Mouse (Mus musculus) liver (tissue): ENCODE measurements around the gene Cd209a.
"Not testable (repeated sequence)": the region's sequence is repeated elsewhere in the genome, so short reads cannot be mapped to it uniquely, and the experiment has no call there.

ENCODE experiments used
- DNase-seq: peaks from one replicate; pipeline ENCODE4 v3.0.0-alpha.2; 2020; ENCODE audit warnings: mixed read lengths

Cd209a gene

DNA sequence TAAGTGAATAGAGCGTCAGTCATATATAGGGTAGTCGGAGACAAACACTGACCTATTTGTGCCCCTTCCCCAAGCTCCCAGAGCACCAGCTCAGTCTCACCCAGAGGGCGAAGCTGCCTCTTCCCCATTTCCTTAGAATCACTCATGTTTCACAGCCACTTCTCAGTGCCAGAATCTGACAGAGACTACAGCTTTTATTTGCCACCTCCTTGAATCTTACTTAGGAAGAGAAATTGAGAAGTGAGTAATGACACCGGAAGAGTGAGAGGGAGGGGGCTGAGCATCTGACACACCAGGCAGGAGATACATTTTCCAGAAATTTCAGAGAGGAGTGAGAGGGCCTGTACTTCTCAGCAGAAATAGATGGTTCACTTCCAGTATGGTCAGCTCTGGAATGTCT lies at the start of gene Cd209a:
Gene Cd209a, minus strand, starts transcription at position 224 of the 400 bp plus-strand sequence.
- DNase-seq: no peak

DNA sequence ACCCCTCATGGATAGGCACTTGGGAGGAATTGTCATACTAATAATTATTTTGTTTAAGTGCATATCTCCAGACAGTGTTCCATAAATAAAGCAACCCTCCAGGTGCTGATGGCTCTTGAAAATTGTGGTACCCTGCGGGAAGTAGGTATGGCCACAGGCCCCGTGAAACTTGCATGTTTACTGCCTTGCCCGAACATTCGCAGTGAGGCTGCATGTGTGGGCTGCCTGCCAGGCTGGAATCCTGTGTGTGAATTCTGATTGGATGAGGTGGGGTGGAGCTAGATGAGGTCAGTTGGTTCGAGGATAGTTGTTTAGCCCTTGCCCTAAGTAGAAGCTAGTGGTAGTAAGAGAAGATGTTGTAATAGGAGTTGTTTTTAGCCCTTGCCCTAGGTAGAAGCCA lies 19.9 kb upstream of the Cd209a start:
- DNase-seq: not testable (repeated sequence)

DNA sequence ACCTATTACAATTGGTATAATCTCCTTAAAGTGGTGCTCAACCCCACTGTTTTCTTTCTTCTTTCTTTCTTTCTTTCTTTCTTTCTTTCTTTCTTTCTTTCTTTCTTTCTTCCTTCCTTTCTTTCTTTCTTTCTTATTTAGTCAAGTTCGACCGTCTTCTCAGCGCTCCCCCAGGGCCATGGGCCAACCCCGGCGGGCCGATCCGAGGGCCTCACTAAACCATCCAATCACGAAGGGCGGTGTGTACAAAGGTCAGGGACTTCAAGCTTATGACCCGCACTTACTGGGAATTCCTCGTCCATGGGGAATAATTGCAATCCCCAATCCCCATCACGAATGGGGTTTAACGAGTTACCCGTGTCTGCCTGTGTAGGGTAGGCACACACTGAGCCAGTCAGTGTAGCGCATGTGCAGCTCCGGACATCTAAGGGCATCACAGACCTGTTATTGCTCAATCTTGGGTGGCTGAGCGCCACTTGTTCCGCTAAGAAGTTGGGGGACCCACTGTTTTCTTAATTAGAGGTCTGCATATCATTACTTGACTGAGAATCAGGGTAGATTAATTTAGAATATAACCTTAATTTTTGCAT lies 5.6 kb upstream of the Cd209a start:
- DNase-seq: peak; percentile 98

DNA sequence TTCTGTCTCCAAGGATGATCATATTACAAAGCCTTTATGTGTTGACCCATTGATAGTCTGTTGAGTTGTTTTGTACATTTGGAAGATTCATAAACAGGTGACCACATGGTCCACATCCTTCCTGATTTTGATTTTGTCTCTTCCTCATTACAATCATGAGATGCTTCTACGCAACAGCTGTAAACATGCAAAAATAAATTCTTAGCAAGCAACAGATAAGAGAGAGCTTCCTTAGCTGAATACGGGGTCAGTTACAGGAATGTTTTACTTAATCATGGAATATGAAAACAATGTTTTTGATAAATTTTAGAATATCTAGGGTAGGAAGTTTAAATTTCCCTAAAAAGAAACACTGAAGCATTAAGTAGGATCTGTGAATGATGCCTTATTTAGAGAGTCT lies 11.8 kb downstream of the Cd209a start:
- no peak for DNase-seq

GRCm38 (mm10) chr8:3735599-3735998 lies 13.2 kb downstream of the Cd209a start:
- DNase-seq: no peak

DNA sequence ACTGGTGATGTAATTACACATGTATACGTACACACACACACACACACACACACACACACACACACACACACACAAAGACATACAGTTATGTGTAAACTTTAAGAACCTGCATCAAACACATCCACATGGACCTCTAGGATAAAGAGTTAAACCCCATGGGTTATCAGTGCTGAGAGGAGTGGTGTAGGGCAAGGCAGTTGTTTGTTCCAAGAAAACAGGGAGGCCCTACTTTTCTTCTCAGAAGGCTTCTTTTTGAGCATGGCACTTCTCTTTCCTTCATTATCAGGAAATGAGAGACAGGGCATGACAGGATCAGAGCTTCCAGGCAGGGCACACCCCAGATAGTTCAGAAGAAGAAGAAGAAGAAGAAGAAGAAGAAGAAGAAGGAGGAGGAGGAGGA lies 14.7 kb downstream of the Cd209a start:
- peak; percentile 34 for DNase-seq

GRCm38 (mm10) chr8:3721041-3721440 lies 27.7 kb downstream of the Cd209a start:
- DNase-seq: no peak

GRCm38 (mm10) chr8:3720551-3720950 lies 28.2 kb downstream of the Cd209a start, which contains the start of gene Clec4g:
Clec4g (minus strand) TSS chr8:3720651.
- no peak for DNase-seq

DNA sequence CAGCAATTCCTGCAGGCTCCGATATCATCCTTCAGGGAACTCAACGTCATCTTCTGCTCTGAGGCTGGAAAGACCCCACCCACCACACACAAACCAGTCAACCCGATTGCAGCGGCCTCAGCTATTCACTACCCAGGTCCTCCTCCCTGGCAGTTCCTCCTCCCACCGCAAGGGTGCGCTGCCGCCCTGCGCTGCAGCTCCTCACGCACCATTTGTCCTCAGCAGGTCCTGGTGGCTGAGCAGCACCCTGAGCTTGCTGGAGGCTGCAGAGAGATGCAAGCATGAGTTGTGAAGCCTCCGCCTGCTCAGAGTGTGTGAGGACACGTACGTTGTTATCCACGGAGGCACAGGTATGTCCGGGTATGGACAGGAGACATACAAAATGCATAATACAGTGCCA lies 30.2 kb downstream of the Cd209a start:
- DNase-seq: peak; percentile 79

GRCm38 (mm10) chr8:3717321-3717954 lies 31.3 kb downstream of the Cd209a start:
- DNase-seq: no peak

DNA sequence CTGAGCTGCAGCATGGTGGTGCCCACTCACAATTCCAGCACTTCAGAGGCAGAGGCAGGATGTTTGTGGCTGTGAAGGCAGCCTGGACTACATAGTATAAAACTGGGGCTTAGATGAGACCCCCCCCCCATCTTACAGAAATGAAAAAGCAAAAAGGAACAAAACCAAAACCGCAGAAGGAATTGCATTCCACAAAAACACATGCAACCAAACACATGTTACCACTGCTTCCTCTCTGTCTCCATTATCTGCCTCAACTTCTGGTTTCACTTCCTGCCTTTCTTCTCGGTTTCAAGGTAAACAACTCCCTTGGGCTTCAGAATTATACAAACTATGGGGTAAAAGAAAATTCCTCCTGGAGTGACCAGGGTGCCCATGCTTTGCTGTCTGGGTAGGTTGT lies 37.1 kb downstream of the Cd209a start:
- no peak for DNase-seq

GRCm38 (mm10) chr8:3710312-3710711 lies 38.5 kb downstream of the Cd209a start:
- no peak for DNase-seq

DNA sequence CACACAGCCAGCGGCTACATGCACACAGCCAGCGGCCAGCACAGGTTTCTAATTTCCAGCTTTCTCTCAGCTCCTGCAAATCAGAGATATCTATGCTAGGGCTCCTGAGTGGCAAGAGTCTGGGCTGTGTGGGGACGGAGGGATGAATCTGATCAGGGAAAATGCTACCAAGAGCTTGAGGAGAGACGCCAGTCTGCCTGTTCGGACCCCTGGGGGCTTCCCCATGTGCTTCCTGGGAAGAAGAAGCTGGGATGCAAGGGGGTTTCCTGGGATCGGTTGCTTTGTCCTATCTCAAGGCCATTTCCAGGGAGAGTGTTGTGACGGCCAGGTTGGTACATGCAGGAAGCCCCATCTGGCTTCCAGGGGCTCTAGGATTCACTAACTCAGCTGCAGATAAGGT lies 41.2 kb downstream of the Cd209a start:
- DNase-seq: no peak

GRCm38 (mm10) chr8:3705711-3706110 lies 43.1 kb downstream of the Cd209a start:
- peak; percentile 46 for DNase-seq

GRCm38 (mm10) chr8:3701491-3701890 lies 47.3 kb downstream of the Cd209a start:
- DNase-seq: peak; percentile 47

DNA sequence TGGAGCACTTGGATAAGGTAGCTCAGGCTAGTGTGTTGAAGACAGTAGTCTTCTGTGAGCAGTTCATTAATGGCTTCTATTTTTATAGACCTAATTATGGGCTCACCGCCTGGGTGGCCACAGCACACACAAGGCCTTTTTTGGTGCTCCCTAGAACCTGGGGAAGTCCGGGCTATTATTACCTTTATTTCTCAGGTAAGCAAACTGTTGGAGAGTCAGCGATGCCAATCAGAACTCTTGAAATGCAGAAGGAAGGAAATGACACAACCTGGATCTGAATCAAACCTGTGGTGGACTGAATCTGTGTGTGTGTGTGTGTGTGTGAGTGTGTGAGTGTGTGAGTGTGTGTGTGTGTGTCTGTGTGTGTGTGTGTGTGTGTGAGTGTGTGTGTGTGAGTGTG lies 54.7 kb downstream of the Cd209a start, which contains the start of gene Fcer2a:
Gene Fcer2a, minus strand, starts transcription at position 55 of the 400 bp plus-strand sequence.
- no peak for DNase-seq
